Mouse (Mus musculus): ENCODE measurements around the gene Polr3gl. TPM values are rescaled to one million over a fixed set of nuclear protein-coding genes. Genes with fewer than 3 reads are reported as not detected.

The Polr3gl gene
- polyA plus RNA-seq, 1 experiment from 2014 or later = 40.3 TPM

- Histone ChIP-seq H3K4me3 (no peak overlapping the region), H3K36me3 (no peaks in the 10 kb centered on the region), H3K4me1 (peaks cover 23% of the 10 kb centered on the region), H3K9me3 (no peaks in the 10 kb centered on the region), H3K27me3 (replicated peaks) (peaks cover 8% of the 10 kb centered on the region; the same call in 1 of the 2 replicates), H3K4me2 (replicated peaks) (peak overlapping the region; percentile 47; the same call in 1 of the 2 replicates), H3K27ac (peak overlapping the region; percentile 39; the same call in 1 of the 2 replicates), H3K9ac (no peak overlapping the region)
- no peak for ATAC-seq (ENCODE audit: low FRiP score, low read depth)
- WGBS = 50% methylated on average over 4 of the region's 4 CpGs
Measured at GRCm38 (mm10) chr3:96577566-96577965, 16.4 kb downstream of the Polr3gl start.

DNA sequence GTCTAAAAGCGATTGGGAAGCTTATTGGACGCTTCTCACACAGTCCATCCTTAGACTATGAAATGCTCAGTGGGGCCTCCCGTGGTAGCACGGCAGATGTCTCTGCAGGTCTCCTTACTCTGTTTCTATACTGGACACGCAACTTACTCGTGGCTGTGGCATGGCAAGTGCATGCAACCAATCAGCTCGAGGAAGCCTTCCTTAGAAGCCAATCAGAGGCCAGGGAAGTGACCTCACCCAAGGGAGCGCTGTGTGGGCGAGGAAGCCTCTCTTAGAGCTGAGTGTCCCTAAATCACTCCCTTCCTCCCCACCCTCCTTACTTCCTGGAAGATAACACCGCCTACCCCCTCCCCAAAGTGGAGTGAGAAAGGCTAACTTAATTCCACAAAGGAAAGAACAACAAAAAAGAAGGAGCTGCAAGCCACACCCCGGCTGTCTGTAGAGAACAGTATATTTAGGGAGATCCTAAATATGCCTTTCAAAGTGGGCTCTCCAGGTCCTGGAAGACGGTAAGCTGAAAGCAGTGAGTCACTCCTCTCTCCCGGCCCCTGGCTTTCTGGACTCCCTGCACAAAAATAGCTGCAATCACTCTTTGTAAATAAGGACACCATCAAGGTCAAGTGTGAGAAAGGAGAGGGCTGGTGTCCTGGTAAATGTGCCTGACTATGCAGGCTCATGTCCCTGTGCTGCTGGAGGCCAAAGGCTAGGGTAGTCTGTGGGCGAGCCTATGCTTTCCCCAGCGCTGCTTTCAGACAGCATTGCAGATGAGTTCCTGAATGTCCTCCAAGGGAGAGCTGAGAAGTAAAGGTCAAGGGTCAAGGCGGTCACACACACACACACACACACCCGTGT is 17.1 kb downstream of the Polr3gl start, which contains the start of gene Gm16253:
Gm16253 (plus strand) TSS at position 295 of the 852 bp plus-strand sequence.
- peaks cover 7% of the 10 kb centered on the region; the same call in 1 of the 2 replicates for H3K27me3 ChIP-seq (replicated peaks)
- H3K4me1 ChIP-seq = peaks cover 23% of the 10 kb centered on the region
- 19% methylated on average over 17 of the region's 17 CpGs for WGBS
- no peak within 1 kb of the TSS for H3K9ac ChIP-seq
- peak within 1 kb of the TSS; percentile 39 for H3K27ac ChIP-seq
- no peaks in the 10 kb centered on the region for H3K36me3 ChIP-seq
- H3K4me3 ChIP-seq = no peak within 1 kb of the TSS; the same call in 1 of the 2 replicates
- ATAC-seq (ENCODE audit: low FRiP score, low read depth) = peak; percentile 89
- no peaks in the 10 kb centered on the region for H3K9me3 ChIP-seq
- H3K4me2 ChIP-seq (replicated peaks) = peak within 1 kb of the TSS; percentile 47

DNA sequence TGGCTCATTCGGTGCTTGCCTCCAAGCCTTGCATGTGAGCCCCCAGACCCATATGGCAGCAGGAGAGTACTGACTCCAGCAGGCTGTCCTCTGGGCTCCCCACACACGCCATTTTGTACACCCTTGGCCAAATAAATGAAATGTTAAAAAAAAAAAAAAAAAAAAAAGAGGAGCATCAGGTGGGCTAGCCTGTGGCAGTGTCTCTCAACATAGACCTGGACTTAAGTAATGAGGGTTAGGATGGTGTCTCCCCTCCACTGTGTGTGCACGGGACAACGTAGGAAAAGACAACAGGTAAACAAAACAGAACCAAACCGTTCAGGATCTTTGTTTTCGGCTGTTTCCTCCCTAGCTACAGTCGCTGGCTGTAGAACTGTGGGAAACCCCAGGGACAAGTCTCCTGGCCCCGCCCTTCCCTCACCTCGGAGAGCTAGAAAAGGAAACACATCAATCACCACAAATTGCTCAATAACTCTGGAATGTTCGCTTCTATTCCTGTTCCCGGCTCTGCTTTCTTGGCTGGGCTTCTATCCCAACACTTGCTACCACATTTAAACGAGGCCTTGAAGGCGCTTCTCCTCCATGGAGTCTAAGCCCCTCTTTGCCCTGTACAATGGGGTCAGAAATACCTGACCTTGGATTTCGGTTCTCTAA is 17.8 kb downstream of the Polr3gl start:
- peak; percentile 17; the same call in 1 of the 2 replicates for ATAC-seq (ENCODE audit: low FRiP score, low read depth)
- Histone ChIP-seq H3K9me3 (no peaks in the 10 kb centered on the region), H3K36me3 (no peaks in the 10 kb centered on the region), H3K27me3 (replicated peaks) (no peaks in the 10 kb centered on the region), H3K4me1 (peaks cover 23% of the 10 kb centered on the region), H3K4me3 (no peak overlapping the region; the same call in 1 of the 2 replicates), H3K9ac (no peak overlapping the region), H3K27ac (0 out of 2 replicates have a peak overlapping the region, but pooled peaks have one; percentile 8), H3K4me2 (replicated peaks) (peak overlapping the region; percentile 47)
- 47% methylated on average over 14 of the region's 14 CpGs for WGBS

DNA sequence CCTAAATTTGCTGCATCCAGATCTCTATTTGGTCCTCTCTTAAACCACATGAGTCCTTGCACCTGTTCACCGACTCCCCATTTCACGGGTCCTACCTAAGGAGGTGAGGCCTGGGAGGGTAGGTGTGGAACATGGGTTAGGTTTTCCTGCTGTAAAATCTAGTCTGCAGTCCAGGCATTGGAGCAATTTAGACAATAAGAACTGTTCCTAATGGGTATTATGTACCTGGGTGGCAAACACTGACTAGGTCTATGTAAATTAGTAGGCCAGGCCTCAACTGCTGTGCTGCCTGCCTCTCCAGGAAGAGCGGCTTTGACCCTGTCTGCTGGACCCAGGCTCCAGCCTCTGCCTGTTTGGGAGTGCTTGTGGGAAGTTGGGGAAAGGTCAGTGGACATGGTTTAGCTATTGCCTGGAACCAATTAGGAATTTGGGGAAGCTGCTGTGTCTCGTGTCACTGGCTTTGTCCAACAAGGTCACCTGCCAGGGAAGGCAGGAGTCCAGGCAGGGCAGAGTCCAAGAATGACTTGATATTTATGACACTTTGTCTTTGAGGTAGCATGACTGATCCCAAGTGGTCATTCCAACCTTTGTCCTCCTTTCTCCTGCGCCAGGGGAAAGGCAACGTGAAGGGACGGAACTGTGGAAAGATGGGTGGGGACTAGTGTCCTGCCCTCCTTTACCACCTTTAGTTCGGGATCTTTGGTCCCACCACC is 18.6 kb downstream of the Polr3gl start:
- Histone ChIP-seq H3K9ac (no peak overlapping the region), H3K4me1 (peaks cover 17% of the 10 kb centered on the region)
- 65% methylated on average over 8 of the region's 8 CpGs for WGBS

GRCm38 (mm10) chr3:96573611-96574511 is 20.1 kb downstream of the Polr3gl start:
- Histone ChIP-seq H3K27me3 (replicated peaks) (no peaks in the 10 kb centered on the region), H3K36me3 (no peaks in the 10 kb centered on the region), H3K9me3 (no peaks in the 10 kb centered on the region), H3K4me2 (replicated peaks) (no peak overlapping the region), H3K4me1 (peaks cover 16% of the 10 kb centered on the region), H3K9ac (no peak overlapping the region), H3K4me3 (no peak overlapping the region), H3K27ac (no peak overlapping the region)
- 83% methylated on average over 19 of the region's 19 CpGs for WGBS
- ATAC-seq (ENCODE audit: low FRiP score, low read depth) = no peak

More for the DNA sequence above, 18.6 kb downstream of the Polr3gl start:
- Histone ChIP-seq H3K4me3 (no peak overlapping the region), H3K4me2 (replicated peaks) (no peak overlapping the region), H3K27me3 (replicated peaks) (no peaks in the 10 kb centered on the region), H3K9me3 (no peaks in the 10 kb centered on the region), H3K27ac (no peak overlapping the region), H3K36me3 (no peaks in the 10 kb centered on the region)
- no peak for ATAC-seq (ENCODE audit: low FRiP score, low read depth)

GRCm38 (mm10) chr3:96571896-96572698 is 21.9 kb downstream of the Polr3gl start:
- ATAC-seq (ENCODE audit: low FRiP score, low read depth) = no peak
- no peak overlapping the region for H3K4me2 ChIP-seq (replicated peaks)
- H3K4me3 ChIP-seq = no peak overlapping the region
- peaks cover 9% of the 10 kb centered on the region for H3K4me1 ChIP-seq
- no peaks in the 10 kb centered on the region for H3K9me3 ChIP-seq
- H3K36me3 ChIP-seq = no peaks in the 10 kb centered on the region
- H3K27ac ChIP-seq = no peak overlapping the region
- no peak overlapping the region for H3K9ac ChIP-seq
- WGBS = 84% methylated on average over 16 of the region's 16 CpGs
- H3K27me3 ChIP-seq (replicated peaks) = no peaks in the 10 kb centered on the region

GRCm38 (mm10) chr3:96571336-96571735 is 22.6 kb downstream of the Polr3gl start:
- Histone ChIP-seq H3K4me3 (no peak overlapping the region), H3K36me3 (no peaks in the 10 kb centered on the region), H3K9ac (no peak overlapping the region), H3K4me1 (peaks cover 3% of the 10 kb centered on the region), H3K4me2 (replicated peaks) (no peak overlapping the region), H3K27ac (no peak overlapping the region), H3K9me3 (no peaks in the 10 kb centered on the region), H3K27me3 (replicated peaks) (no peaks in the 10 kb centered on the region)
- WGBS = 73% methylated on average over 2 of the region's 2 CpGs
- no peak for ATAC-seq (ENCODE audit: low FRiP score, low read depth)

- no peak for ATAC-seq (ENCODE audit: low FRiP score, low read depth)
- WGBS = 78% methylated on average over 7 of the region's 7 CpGs
Measured at GRCm38 (mm10) chr3:96570643-96571042, 23.3 kb downstream of the Polr3gl start.

DNA sequence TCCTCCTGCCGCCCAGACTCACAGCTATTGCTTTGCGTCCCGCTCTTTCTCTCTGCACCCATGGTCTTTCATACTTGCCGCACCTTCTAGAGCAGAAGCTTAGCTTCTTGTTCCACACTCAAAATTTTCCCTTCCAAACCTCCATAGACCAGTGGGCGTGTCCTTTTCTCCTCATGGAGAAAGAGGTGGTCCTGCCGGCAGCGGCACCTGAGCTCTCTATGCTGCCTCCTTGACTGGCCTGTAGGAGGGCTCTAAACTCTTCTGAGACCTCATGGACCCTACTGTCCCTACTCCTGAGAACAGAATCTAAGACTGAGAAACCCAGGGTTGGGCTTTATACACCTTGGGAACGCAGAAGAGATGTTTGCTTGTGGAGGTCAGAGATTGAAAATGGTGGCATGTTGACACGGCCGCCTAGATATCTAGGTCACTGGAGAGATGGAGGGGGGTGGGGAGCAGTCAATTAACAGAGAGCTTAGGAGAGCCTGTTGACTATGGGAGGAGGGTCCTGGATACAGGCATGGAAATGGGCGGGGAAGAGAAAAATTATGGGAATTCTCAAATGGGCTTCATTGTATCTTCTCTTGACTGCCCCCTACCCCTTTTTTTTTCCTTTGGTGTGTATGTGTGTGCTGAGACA is 23.9 kb downstream of the Polr3gl start:
- Histone ChIP-seq H3K27ac (no peak overlapping the region), H3K36me3 (no peaks in the 10 kb centered on the region), H3K9me3 (no peaks in the 10 kb centered on the region), H3K9ac (no peak overlapping the region), H3K4me1 (no peaks in the 10 kb centered on the region; the same call in 1 of the 2 replicates), H3K27me3 (replicated peaks) (no peaks in the 10 kb centered on the region), H3K4me2 (replicated peaks) (no peak overlapping the region), H3K4me3 (no peak overlapping the region)
- WGBS = 89% methylated on average over 11 of the region's 11 CpGs
- no peak for ATAC-seq (ENCODE audit: low FRiP score, low read depth)

More at GRCm38 (mm10) chr3:96570643-96571042, 23.3 kb downstream of the Polr3gl start:
- Histone ChIP-seq H3K27me3 (replicated peaks) (no peaks in the 10 kb centered on the region), H3K4me2 (replicated peaks) (no peak overlapping the region), H3K36me3 (no peaks in the 10 kb centered on the region), H3K9ac (no peak overlapping the region), H3K9me3 (no peaks in the 10 kb centered on the region), H3K4me1 (no peaks in the 10 kb centered on the region; the same call in 1 of the 2 replicates), H3K27ac (no peak overlapping the region), H3K4me3 (no peak overlapping the region)

GRCm38 (mm10) chr3:96569506-96569905 is 24.5 kb downstream of the Polr3gl start:
- H3K4me1 ChIP-seq = no peaks in the 10 kb centered on the region; the same call in 1 of the 2 replicates
- H3K9me3 ChIP-seq = no peaks in the 10 kb centered on the region
- H3K9ac ChIP-seq = no peak overlapping the region
- H3K36me3 ChIP-seq = no peaks in the 10 kb centered on the region
- no peak overlapping the region for H3K27ac ChIP-seq
- no peak overlapping the region for H3K4me3 ChIP-seq
- WGBS = 92% methylated on average over 13 of the region's 13 CpGs
- H3K27me3 ChIP-seq (replicated peaks) = no peaks in the 10 kb centered on the region
- ATAC-seq (ENCODE audit: low FRiP score, low read depth) = no peak
- H3K4me2 ChIP-seq (replicated peaks) = no peak overlapping the region
